Mouse (Mus musculus): ENCODE data around the gene Kcnip1. TPM values are rescaled to one million over a fixed set of nuclear protein-coding genes. Genes with fewer than 3 reads are reported as not detected.

Gene Kcnip1
- total and polyA plus RNA-seq, 3 experiments = 0.04 to 0.17 TPM; not detected in 1

GRCm38 (mm10) chr11:33975121-33975520 is 17.8 kb downstream of the Kcnip1 start:
- Histone ChIP-seq H3K4me3 (replicated peaks in 1 of 3; ENCODE audit: low read depth in 2 of 3, low read length in 2 of 3, poor library complexity in 1 of 3) (no peak overlapping the region), H3K36me3 (replicated peaks in 1 of 2; ENCODE audit: control insufficient read depth in 1 of 2, insufficient read depth in 1 of 2, low read length in 1 of 2) (no peaks in the 10 kb centered on the region), H3K4me1 (ENCODE audit: control insufficient read depth in 1 of 2, insufficient read depth in 2 of 2) (no peaks in the 10 kb centered on the region), H3K27me3 (replicated peaks) (no peaks in the 10 kb centered on the region), H3K4me2 (ENCODE audit: insufficient read depth, low read depth, poor library complexity, severe bottlenecking) (no peak overlapping the region), H3K9ac (ENCODE audit: insufficient read depth, low read depth) (no peak overlapping the region), H3K79me2 (replicated peaks; ENCODE audit: control insufficient read depth, extremely low read depth, insufficient read depth, poor library complexity, severe bottlenecking) (no peaks in the 10 kb centered on the region), H3K27ac (ENCODE audit: insufficient read depth, low read depth) (no peak overlapping the region), H3K9me3 (replicated peaks; ENCODE audit: low read length) (no peaks in the 10 kb centered on the region)
- in situ Hi-C loops (cut with MboI; ENCODE audit: low pct_ligation_motif_present, low pct_unique_long_range_greater_than_20kb, low sequenced_read_pairs) = no loop called here
- no peak for DNase-seq (ENCODE audit: extremely low read depth)
- TF ChIP-seq BHLHE40 (IDR thresholded peaks at IDR 0.05; ENCODE audit: low read depth, low read length) (no peak), TCF12 (IDR thresholded peaks at IDR 0.05; ENCODE audit: low read depth, low read length) (no peak), ETS1 (conservative IDR thresholded peaks at IDR 0.05; ENCODE audit: low read depth, low read length) (no peak), RAD21 (IDR thresholded peaks at IDR 0.05; ENCODE audit: low read depth, low read length) (no peak), UBTF (IDR thresholded peaks at IDR 0.05; ENCODE audit: low read depth, low read length) (no peak), MXI1 (IDR thresholded peaks at IDR 0.05; ENCODE audit: low read depth, low read length) (no peak), POLR2AphosphoS2 (IDR thresholded peaks at IDR 0.05; ENCODE audit: low read depth, low read length) (no peak), GABPA (IDR thresholded peaks at IDR 0.05; ENCODE audit: insufficient replicate concordance, low read depth, low read length) (no peak)
- dilution Hi-C loops (cut with MboI; ENCODE audit: extremely low pct_ligation_motif_present, extremely low pct_unique_long_range_greater_than_20kb, low sequenced_read_pairs) = no loop called here

GRCm38 (mm10) chr11:33974341-33975040 is 18.5 kb downstream of the Kcnip1 start:
- Histone ChIP-seq H3K4me2 (ENCODE audit: insufficient read depth, low read depth, poor library complexity, severe bottlenecking) (no peak overlapping the region), H3K79me2 (replicated peaks; ENCODE audit: control insufficient read depth, extremely low read depth, insufficient read depth, poor library complexity, severe bottlenecking) (no peaks in the 10 kb centered on the region), H3K4me1 (ENCODE audit: control insufficient read depth in 1 of 2, insufficient read depth in 2 of 2) (no peaks in the 10 kb centered on the region), H3K9ac (ENCODE audit: insufficient read depth, low read depth) (no peak overlapping the region), H3K27me3 (replicated peaks) (no peaks in the 10 kb centered on the region), H3K9me3 (replicated peaks; ENCODE audit: low read length) (no peaks in the 10 kb centered on the region), H3K4me3 (replicated peaks in 1 of 3; ENCODE audit: low read depth in 2 of 3, low read length in 2 of 3, poor library complexity in 1 of 3) (no peak overlapping the region), H3K27ac (ENCODE audit: insufficient read depth, low read depth) (no peak overlapping the region), H3K36me3 (replicated peaks in 1 of 2; ENCODE audit: control insufficient read depth in 1 of 2, insufficient read depth in 1 of 2, low read length in 1 of 2) (no peaks in the 10 kb centered on the region)
- dilution Hi-C loops (cut with MboI; ENCODE audit: extremely low pct_ligation_motif_present, extremely low pct_unique_long_range_greater_than_20kb, low sequenced_read_pairs) = no loop called here
- in situ Hi-C loops (cut with MboI; ENCODE audit: low pct_ligation_motif_present, low pct_unique_long_range_greater_than_20kb, low sequenced_read_pairs) = loop anchor here (25.0 kb wide), 1 partner anchor 238 kb away; the partner anchor contains the start of gene Foxi1
- TF ChIP-seq ZNF384 (IDR thresholded peaks at IDR 0.05; ENCODE audit: low read depth, low read length) (no peak), HCFC1 (IDR thresholded peaks at IDR 0.05; ENCODE audit: low read depth, low read length) (no peak), TCF12 (IDR thresholded peaks at IDR 0.05; ENCODE audit: low read depth, low read length) (no peak), ETS1 (conservative IDR thresholded peaks at IDR 0.05; ENCODE audit: low read depth, low read length) (no peak), UBTF (IDR thresholded peaks at IDR 0.05; ENCODE audit: low read depth, low read length) (no peak), KAT2A (IDR thresholded peaks at IDR 0.05; ENCODE audit: insufficient replicate concordance, low read length) (no peak), RCOR1 (conservative IDR thresholded peaks at IDR 0.05; ENCODE audit: low read depth, low read length) (no peak), PAX5 (IDR thresholded peaks at IDR 0.05; ENCODE audit: low read length) (no peak)
- no peak for DNase-seq (ENCODE audit: extremely low read depth)
